Mouse (Mus musculus) bone marrow macrophage, adult 2 months (primary cell): ENCODE results near the gene Nacc1.

Source experiments
- CTCF ChIP-seq: IDR thresholded peaks from 2 replicates; pipeline ENCODE4 v1.5.1; 2012; ENCODE audit warnings: low read depth, mild to moderate bottlenecking, low read length, moderate library complexity
- POLR2A ChIP-seq: IDR thresholded peaks from 2 replicates; pipeline ENCODE4 v1.6.1; 2012; ENCODE audit warnings: mild to moderate bottlenecking, low read depth, low read length, borderline replicate concordance

DNA sequence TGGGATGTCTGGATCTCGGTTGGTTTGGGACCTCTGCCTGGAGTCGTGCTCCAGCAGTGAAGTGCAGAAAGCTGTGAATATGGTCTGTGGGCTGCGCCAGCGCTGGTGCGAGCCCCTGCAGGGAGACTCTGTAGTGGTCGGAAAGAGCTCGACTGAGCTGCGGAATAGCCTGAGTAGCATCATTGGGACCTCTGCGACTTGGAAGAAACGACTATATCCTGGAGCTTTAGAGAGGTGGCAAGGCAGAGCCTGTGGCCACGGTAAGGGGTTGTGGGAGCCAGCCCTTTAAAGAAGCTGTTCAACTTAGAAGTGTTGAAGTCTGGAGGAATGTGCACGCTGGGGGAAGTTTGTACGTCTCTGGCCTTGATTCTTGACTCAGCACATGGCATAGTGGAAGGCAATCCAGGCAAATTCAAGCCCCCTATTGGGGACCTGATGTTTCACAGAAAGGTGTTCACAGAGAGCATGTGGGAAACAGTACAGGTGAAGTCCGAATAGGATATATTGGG is 22.2 kb downstream of the Nacc1 start:
- no peak for TF ChIP-seq POLR2A
- no peak for TF ChIP-seq CTCF
